Mouse (Mus musculus) megakaryocyte, embryonic 14.5 days (primary cell): ENCODE results near the gene Cpa4.

ENCODE experiments used
- FLI1 ChIP-seq: IDR thresholded peaks from 2 replicates; pipeline ENCODE4 v1.6.1; 2012; ENCODE audit warnings: low read length, inconsistent platforms, mixed read lengths
- GATA1 ChIP-seq: IDR thresholded peaks from 3 replicates; pipeline ENCODE4 v1.6.1; 2012; ENCODE audit warnings: mixed read lengths, low read length, inconsistent platforms, borderline replicate concordance

- TF ChIP-seq GATA1, result no peak
- TF ChIP-seq FLI1, result no peak
These were observed 42.5 kb downstream of the Cpa4 start, which contains the start of gene Cpa5 for GRCm38 (mm10) chr6:30610710-30611109.
